Mouse (Mus musculus) mouse trophoblast stem cell (cell line): ENCODE measurements around the gene Cabp2.
"Not testable (repeated sequence)": the region's sequence is repeated elsewhere in the genome, so short reads cannot be mapped to it uniquely, and the experiment has no call there.

Experiments used
- in situ Hi-C, 2 experiments: fragments of 300-500 bp; cut with MseI, MboI; formaldehyde crosslinking; loops; 2 replicates in 1 of 2; 3 replicates in 1 of 2; pipeline ENCODE4 v1.15.1; 2025

Gene Cabp2

DNA sequence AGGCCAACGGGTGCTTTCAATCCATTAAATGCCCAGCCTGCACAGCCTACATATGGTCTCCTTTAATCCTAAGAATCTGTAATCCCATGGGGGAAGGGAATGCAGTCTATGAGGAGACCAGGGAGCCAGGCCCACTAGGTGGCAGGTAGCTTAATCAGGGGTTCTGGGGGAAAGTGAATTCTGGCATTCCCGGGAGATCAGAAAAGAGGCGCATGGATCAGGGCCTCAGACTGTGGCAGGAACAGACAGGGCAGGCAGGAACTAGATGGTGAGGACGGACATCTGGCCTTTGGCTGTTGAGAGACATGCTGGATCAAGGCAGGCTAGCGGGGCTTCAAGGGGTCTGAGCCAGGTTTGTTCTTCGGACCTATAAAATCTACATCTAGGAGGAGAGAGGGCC is 20.1 kb downstream of the Cabp2 start:
- in situ Hi-C loops: no loop called here

DNA sequence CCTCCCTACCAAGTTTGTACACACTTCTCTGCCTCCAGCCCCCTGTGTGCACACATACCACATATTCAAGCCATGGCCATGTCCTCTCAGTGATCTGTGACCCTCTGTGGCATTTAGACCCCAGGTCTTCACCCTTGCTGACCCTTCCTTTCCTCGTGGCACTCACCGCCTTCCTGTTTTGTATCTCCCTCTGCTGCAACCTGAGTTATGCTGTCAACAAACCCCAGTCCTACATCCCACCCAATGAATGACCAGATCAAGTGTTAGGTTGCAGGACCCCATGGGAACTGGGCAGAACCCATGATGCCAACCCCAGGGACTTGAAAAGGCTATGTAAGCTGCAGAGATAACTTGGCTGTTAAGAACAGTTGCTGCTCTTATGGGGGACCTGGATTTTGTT is 20.7 kb downstream of the Cabp2 start:
- in situ Hi-C loops: no loop called here

DNA sequence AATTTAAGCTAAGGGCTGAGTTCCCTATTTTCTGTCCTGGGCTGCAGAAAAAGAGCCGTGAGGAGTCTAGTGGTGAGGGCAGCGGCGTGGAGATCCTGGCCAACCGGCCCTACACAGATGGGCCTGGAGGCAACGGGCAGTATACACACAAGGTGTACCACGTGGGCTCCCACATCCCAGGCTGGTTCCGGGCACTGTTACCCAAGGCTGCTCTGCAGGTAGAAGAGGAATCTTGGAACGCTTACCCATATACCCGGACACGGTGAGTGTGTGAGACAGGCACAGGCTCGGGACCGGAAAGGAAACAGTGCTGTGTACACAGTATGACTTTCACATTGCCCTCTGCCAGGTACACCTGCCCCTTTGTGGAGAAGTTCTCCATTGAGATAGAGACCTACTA is 21.2 kb downstream of the Cabp2 start:
- in situ Hi-C loops: no loop called here

DNA sequence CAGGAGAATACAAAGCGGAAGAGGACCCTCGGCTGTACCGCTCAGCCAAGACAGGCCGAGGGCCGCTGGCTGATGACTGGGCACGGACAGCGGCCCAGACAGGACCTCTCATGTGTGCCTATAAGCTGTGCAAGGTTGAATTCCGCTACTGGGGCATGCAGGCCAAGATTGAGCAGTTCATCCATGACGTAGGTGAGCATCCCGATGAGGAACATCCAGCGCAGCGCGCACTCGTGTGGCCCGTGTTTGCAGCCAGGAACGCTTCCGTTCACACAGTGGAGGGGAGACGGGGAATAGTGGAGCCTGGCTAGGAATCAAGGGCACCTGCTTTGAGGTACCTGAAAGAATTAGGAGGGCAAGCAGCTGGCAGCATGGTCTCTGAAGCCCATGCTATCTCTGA is 21.9 kb downstream of the Cabp2 start:
- in situ Hi-C loops: no loop called here

DNA sequence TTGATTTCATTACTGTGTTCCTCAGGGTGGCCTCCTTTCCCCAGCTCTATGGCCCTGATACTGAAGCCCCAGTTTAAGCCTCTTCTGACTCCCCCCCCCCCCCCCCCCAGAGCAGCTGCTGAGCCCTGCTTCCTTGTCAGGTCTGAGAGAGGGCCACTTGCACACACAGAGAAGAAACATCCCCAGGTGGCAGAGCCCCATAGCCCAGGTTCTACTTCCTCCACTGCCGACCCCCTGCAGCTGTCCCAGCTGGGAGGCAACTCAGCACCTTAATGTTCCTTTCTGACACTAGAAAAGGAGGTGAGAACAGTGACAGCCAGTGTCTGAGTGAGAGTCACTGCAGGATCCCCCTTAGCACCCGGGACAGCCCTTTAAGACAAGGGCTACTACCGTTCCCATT is 22.4 kb downstream of the Cabp2 start:
- in situ Hi-C loops: no loop called here

DNA sequence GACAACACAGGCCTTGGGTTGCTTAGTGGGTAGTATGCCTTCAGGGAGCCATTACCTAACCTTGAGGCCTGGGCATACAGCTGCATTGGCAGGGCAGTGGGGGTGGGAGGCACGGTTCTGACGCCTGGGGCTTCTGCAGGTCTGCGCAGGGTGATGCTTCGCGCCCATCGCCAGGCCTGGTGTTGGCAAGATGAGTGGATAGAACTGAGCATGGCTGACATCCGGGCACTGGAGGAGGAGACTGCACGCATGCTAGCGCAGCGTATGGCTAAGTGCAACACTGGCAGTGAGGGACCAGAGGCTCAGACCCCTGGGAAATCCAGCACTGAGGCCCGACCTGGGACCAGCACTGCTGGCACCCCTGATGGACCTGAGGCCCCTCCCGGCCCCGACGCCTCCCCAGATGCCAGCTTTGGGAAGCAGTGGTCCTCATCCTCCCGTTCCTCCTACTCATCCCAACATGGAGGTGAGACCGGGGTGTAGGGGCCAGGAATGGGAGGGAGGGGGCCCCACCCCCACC is 23.4 kb downstream of the Cabp2 start:
- in situ Hi-C loops: no loop called here

DNA sequence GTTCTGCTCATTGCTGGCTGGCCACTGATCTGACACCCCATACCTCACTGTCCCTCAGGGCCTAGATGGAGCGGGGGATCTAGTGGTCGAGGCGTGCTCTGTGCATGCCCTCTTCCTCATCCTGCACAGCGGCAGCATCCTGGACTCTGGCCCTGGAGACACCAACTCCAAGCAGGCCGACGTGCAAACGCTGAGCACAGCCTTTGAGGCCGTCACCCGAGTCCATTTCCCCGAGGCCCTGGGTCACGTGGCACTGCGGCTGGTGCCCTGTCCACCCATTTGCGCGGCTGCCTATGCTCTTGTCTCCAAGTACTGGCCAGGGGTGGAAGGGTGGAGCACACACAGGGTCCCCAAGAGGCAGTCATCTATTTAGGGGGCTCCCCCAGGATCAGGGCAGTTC is 25.3 kb downstream of the Cabp2 start:
- in situ Hi-C loops: no loop called here

DNA sequence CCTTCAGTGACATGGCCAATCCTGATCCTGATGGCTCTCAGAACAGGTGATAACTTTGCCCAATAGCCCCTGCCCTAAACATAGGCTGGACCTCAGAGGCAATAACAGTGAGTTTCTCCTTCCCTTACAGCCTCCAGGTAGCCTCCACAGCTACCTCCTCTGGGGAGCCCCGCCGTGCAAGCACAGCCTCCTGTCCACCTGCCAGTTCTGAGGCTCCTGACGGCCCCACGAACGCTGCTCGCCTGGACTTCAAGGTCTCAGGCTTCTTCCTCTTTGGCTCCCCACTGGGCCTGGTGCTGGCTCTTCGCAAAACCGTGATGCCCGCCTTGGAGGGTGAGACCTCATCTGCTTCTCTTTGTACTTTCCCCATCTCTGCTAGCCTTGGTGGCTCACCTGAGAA is 27.2 kb downstream of the Cabp2 start:
- in situ Hi-C loops: no loop called here

DNA sequence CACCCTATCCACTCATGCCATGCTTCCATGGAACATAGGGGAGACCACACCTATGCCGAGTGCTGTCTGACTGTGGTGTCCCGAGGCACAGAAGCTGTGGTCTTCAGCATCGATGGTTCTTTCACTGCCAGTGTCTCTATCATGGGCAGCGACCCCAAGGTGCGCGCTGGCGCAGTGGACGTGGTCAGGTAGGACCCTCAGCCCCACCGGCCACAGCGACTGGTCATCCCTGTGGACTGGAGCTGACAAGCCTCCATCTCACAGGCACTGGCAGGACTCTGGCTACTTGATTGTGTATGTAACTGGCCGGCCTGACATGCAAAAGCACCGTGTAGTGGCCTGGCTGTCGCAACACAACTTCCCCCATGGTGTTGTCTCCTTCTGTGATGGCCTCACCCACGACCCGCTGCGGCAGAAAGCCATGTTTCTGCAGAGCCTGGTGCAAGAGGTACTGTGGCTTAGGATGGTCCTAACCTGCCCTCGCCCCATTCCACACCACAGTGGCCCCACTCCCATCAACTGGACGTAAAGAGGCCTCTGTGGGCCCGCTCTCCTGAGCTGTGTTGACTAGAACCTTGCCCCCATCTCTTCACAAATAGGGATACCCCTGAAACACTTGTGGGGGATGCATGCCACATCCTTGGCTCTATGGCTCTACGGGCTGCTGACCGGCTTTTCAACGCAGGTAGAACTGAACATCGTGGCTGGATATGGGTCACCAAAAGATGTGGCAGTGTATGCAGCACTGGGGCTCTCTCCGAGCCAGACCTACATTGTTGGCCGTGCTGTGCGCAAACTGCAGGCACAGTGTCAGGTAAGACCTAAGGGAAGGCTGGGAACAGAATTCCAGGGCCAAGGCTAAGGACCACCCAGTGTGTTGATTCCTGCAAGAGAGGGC is 30.9 kb downstream of the Cabp2 start:
- in situ Hi-C loops: no loop called here

DNA sequence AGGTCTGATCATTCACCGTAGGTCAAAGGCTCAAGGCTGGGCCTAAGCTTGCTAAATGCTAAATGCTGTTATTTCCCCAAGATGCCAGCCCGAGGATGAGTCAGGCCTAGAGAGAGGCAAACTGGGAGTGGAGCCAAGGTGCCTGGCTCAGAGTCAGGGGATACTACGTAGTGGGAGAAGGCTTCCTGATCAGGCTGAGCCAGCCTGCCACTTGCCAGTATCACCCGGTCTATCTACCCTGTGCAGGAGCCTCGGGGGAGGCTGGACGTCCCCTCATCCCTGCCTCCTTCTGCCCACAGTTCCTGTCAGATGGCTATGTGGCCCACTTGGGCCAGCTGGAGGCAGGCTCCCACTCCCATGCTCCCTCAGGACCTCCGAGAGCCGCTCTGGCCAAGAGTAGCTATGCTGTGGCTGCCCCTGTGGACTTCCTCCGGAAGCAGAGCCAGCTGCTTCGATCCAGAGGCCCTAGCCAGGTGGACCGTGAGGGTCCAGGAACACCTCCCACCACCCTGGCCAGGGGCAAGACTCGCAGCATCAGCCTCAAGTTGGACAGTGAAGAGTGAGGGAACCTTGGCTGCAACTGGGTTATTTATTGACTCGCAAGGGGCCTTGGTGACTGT is 31.9 kb downstream of the Cabp2 start:
- in situ Hi-C loops: no loop called here

DNA sequence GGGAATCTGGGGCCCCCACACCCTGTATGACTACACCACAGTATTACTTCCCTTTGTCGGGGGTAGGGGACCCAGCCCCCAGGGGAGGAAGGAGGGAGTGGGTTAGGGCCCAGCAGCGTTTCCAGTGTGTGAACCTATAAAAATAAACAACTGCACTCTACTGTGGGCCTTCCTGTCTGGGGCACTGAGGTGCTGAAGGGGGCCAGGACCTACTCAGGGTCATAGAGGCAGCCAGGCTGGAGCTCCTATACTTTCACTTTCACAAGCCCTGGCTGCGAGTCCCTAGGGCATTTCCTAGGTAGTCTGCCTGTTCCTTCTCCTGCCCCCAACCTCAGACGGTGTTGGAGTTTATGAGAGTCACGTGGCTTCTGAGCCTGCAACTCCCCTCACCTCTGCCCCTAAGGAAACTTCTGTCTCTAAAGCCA is 32.4 kb downstream of the Cabp2 start:
- in situ Hi-C loops: no loop called here

DNA sequence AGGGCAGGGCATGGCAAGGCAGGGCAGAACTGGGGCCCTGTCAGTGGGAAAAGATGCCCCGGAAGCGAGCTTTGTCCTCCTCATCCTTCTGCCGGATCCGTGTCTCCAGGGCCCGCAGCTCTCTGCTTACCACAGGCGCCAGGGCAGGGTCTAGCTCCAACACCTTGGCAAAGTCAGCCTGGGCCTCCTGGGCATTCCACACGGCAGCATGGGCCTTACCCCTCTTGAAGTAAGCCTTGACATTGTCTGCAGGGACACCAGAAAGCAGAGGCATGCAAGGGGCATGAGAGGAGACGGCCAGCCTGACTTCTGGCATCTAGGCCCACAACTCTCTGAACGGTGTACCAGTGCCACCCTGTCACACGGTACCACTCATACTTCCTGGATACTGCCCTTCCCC is 33.2 kb downstream of the Cabp2 start:
- in situ Hi-C loops: no loop called here

DNA sequence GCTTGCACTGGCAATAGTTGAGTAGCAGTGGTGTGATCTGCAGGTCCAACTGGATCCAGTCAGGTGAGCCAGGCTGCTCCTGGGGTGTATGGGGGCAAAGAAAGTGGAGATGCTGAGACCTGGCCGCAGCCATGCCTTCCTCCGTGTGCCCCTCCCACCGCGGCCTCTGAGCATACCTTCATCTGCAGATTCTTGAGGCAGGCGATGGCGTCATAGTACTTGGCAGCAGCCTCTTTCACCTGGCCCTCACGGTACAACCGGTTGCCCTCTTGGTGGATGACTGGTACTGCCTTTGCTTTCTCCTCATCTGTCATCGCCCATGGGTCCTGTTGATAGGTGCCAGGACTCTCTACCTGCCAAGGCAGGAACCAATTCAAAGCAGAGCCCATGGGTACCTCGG is 33.8 kb downstream of the Cabp2 start:
- in situ Hi-C loops: no loop called here

DNA sequence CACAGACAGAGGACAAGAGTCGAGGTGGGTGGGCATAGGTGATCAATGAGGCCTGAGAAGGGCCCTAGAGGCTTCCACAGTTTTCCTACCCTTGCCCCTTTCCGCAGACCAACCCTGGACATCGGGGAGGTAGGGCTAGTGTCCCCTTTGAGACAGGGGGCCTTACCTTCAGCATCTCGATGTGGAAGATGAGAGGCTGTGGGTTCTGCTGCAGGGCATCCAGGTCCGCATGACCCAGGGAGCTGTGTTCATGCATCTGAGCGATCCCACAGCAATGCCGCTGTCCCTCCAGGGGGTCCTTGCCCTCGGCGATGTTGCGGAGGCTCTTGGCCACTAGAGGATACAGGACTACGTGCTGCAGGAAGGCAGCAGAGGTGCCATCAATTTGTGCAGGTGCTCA is 34.4 kb downstream of the Cabp2 start:
- in situ Hi-C loops: no loop called here

DNA sequence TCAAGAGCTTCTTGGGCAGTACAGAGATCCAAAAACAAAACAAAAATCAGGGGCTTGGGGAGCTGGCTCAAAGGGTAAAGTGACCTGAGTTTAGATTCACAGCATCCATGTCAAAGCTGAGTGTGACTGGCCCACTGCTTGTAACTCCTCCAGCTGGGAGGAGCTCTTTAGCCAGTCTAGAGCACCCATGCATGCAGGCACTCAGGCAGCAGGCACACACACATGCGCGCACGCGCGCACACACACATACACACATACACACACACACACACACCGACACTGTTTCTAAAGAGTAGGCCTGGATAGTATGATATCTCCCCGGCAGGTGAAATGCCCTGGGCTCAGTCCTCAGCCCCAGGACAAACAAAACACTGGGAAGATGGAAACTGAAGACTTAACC is 35.6 kb downstream of the Cabp2 start:
- in situ Hi-C loops: no loop called here

DNA sequence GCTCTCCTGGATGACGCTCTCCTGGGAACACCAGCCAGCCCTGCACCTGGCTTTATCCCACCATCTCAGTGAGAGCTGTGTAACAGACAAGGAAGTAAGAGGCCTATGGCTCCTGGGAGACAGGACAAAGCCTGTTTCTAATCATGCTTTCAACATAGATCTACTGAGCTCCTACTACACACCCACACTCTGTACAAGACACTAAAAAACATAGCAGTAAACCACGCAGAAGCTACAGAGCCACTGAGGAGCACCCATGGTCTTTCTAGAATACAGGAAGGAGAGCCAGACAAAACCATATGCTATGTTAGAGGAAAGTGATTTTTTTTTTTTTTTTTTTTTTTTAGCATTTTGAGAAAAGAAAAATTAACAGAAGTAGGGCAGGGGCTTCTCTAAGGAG is 37.0 kb downstream of the Cabp2 start:
- in situ Hi-C loops: no loop called here

DNA sequence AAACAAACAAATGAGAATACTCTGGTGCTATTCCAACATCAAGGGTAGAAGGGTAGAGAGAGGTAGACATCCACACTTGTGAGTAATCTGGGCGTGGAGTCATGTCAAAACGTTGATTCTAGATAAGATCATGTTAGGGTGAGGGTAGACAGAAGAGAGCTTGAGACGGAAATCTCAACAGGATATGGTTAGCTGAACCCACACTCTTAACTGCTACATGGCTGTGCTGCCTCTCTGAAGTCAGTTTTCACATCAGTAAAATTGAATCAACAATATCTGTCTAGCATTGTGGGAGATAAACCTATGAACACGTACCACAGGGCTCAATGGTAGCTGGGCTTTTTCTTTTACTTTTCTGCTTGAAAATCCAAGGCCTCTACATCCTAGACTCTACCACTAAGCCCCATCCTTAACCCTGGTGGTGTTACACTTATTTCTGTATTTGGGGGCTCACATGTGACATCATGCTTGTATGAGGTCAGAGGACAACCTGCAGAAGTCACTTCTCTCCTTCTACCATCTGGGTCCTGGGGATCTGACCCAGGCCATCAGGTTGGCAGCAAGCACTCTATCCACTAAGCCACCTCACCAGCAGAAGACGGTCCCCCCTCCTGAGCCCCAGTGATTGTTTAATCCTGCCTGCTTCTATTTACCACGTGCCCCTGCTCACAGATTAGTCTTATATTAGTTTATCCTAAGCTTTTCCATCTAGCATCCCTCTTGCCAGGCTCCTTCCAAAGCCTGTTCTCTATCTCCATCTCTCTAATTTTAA is 38.5 kb downstream of the Cabp2 start:
- in situ Hi-C loops: no loop called here

DNA sequence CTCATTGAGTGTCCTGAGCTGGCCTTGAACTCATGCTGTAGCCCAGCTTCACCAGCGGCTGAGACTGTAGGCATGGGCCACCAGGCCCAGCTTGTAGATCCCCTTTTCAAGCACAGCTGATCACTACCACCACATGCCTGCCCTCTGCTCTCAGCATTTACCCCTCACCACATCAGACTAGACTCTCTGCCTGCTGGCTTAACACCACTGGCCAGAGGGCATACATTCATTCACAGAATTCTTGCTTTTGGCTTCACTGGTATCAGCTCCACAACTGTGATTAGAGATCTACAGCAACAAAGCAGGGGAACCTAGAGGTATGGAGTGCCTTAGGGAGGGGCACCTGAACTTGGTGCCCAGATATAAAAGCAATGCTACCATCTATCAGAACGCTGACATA is 39.1 kb downstream of the Cabp2 start:
- in situ Hi-C loops: no loop called here

DNA sequence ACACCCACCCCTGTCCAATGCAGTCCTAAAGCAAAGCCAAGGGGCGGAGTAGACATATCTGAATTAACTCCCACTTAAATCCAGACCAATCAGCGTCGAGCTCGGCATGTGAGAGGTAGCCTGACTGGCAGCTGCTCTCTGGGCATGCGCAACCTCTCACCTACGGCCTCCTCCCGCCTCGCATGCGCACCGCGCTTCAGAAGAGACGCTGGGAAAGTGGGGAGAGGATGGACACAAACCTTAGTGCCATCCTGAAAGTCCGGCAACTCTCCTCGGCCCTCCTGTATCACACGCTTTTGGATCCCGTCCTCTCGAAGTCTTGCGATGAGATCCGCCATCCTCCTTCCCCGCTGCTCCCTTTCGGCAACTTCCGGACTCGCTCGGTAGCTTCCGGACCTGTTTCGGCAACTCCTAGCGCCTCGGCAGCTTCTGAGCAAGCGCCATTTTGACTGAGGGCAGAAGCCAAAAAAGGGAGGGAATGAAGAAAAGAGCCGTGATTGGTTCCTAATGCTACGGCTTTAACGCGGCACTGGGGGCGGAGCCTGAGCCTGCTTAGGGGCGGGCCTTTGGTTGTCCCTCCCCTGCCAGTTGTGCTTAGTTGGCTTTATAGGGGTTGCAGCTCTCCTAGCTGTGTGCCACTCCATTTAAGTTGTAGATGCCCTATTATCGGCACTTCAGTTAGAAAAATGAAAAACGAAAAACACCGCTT is 39.9 kb downstream of the Cabp2 start:
- in situ Hi-C loops: no loop called here

DNA sequence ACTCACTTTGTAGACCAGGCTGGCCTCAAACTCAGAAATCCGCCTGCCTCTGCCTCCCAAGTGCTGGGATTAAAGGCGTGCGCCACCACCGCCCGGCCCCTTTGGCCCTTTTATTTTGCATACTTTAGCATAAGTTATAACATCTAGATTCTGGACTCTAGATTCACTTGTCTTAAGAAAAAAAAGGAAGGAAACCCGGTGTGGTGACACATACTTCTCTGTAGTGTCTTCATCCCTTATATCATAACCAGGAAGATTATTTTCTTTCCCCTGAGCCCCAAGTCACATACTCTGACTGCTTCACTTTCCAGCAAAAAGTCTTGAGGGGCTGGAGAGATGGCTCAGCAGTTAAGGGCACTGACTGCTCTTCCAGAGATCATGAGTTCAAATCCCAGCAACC is 40.5 kb downstream of the Cabp2 start:
- in situ Hi-C loops: not testable (repeated sequence)

DNA sequence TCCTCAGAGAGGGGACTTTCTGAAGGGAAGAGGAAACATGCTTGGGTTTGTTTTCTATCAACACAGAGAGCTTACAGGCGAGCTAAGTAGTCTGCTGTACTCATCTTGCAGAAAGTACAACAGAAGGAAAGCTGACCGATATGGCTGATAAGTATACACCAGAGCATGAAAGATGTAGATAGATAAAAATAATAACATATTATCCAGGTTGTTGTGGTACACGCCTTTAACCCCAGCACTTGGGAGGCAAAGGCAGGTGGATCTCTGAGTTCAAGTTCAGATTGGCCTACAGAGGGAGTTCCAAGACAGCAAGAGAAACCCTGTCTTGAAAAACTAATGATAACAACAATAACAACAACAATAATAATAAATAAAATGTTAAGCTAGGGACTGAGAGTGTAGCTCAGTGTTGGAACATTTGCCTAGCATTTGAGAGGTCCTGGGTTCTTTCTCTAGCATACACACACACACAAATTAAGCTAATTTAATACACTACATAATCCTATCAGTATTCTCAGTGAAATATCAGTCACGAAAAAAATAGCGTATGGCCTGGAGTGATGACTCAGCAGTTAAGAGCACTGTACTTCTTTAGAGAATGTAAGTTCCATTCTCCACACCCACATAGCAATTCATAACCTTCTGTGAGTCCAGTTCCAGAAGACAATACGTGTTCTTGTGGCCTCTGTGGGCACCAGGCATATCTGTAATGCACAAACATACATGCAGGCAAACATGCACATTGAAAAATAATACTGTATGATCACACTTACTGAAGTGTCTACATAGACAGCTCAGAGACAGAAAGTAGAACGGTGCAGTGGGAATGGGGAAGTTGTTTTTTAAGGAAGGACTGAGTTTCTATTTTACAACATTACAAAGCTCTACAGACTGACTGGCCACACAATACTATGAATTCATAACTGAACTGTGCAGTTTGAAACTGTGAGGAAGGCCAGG is 41.3 kb downstream of the Cabp2 start:
- in situ Hi-C loops: no loop called here
